In the genomic region with DNA sequence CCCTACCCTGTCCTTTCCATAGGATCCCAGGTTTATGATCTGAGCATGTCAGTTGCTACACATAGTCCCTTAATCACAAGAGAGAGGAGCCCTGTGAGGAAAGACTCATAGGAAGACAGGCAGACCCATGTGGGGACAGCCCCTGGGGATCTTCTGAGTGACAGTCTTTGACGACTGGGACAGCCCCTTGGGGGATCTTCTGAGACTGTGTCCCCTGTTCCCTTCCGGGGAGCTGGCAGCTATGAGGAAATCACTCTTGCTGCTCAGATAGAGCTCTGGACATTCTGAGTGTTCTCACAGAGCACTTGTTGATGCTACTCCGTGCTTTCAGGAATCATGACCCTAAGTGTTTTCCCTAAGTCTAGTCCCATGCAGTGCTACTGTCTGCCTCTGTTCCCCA, we compare ENCODE assay signal across 21 mouse cellular contexts. TPM values are rescaled to one million over a fixed set of nuclear protein-coding genes. Genes with fewer than 3 reads are reported as not detected.
"Had no signal": no experiment of that assay in that cellular context is flagged by ENCODE, and none has a peak within 500 bp of the region (broad histone marks: within the 10 kb centered on the region; RNA-seq: fewer than 3 reads in every experiment).

No protein-coding gene starts in this region.

- DNase-seq: kidney, adult 9 months; kidney, postnatal 36 days; layer of hippocampus, adult 9-11 months; layer of hippocampus, postnatal 36 days; left cerebral cortex, postnatal 4 days; lung, adult 18-20 months; right cerebral cortex, adult 18-20 months; right cerebral cortex, postnatal 25 days; thymus, postnatal 14 days had no signal

- ATAC-seq: midbrain, embryonic 13.5 days had no signal

- H3K36me3 ChIP-seq: limb, embryonic 13.5 days; midbrain, embryonic 13.5 days; neural tube, embryonic 15.5 days; stomach, embryonic 15.5 days had no signal

- H3K27me3 ChIP-seq: limb, embryonic 13.5 days; neural tube, embryonic 15.5 days; stomach, embryonic 15.5 days had no signal

RNA-seq across cellular contexts. Expression of a gene that starts 1.6 kb away (rescaled TPM):
- polyA plus RNA-seq: kidney, postnatal 0 days; limb, embryonic 13.5 days; liver, adult 2 months; liver, embryonic 14.5 days; lung, embryonic 16.5 days; midbrain, embryonic 13.5 days; midbrain, postnatal 0 days; neural tube, embryonic 11.5 days; neural tube, embryonic 15.5 days; small intestine, adult 2 months; stomach, embryonic 15.5 days; urinary bladder, adult 2 months had no signal

RNA-seq across cellular contexts. Expression of a gene that starts 3.6 kb away (rescaled TPM):
- polyA plus RNA-seq: kidney, postnatal 0 days; limb, embryonic 13.5 days; liver, adult 2 months; liver, embryonic 14.5 days; lung, embryonic 16.5 days; midbrain, postnatal 0 days; neural tube, embryonic 11.5 days; small intestine, adult 2 months; stomach, embryonic 15.5 days; urinary bladder, adult 2 months had no signal

RNA-seq across cellular contexts. Expression of a gene that starts 17.8 kb away (rescaled TPM):
- polyA plus RNA-seq: kidney, postnatal 0 days; limb, embryonic 13.5 days; liver, adult 2 months; lung, embryonic 16.5 days; midbrain, embryonic 13.5 days; midbrain, postnatal 0 days; neural tube, embryonic 11.5 days; neural tube, embryonic 15.5 days; small intestine, adult 2 months; stomach, embryonic 15.5 days; urinary bladder, adult 2 months had no signal

RNA-seq across cellular contexts. Expression of a gene that starts 19.8 kb away (rescaled TPM):
- polyA plus RNA-seq: kidney, postnatal 0 days; limb, embryonic 13.5 days; liver, adult 2 months; liver, embryonic 14.5 days; lung, embryonic 16.5 days; midbrain, embryonic 13.5 days; midbrain, postnatal 0 days; neural tube, embryonic 11.5 days; neural tube, embryonic 15.5 days; small intestine, adult 2 months; stomach, embryonic 15.5 days; urinary bladder, adult 2 months had no signal

RNA-seq across cellular contexts. Expression of a gene that starts 32.8 kb away (rescaled TPM):
- polyA plus RNA-seq: kidney, postnatal 0 days; liver, adult 2 months; small intestine, adult 2 months; stomach, embryonic 15.5 days; urinary bladder, adult 2 months had no signal
